Mouse (Mus musculus) heart, embryonic 15.5 days (tissue): ENCODE results near the gene Gbp3. TPM values are rescaled to one million over a fixed set of nuclear protein-coding genes. Genes with fewer than 3 reads are reported as not detected.
A peak's percentile ranks its signal among the peaks of the same experiment; 100 is the strongest.

Source experiments
- ATAC-seq: fragments of 200-750 bp; cut with Nextera tagmentation; replicated peaks from 2 replicates; pipeline ENCODE4 v1.8.0; 2017; ENCODE audit warnings: low read depth, moderate TSS enrichment; ENCODE audit not compliant: insufficient number of reproducible peaks, insufficient read depth, low FRiP score
- H3K27ac ChIP-seq: fragments of 300-500 bp; sonication (generic); 2 replicates; pipeline ENCODE4 v1.5.1; 2015; ENCODE audit warnings: mild to moderate bottlenecking, inconsistent platforms
- H3K27me3 ChIP-seq: fragments of 300-500 bp; sonication (generic); 2 replicates; pipeline ENCODE4 v1.6.1; 2015; ENCODE audit warnings: inconsistent platforms
- H3K36me3 ChIP-seq: fragments of 300-500 bp; sonication (generic); 2 replicates; pipeline ENCODE4 v1.6.1; 2015; ENCODE audit warnings: mild to moderate bottlenecking, inconsistent platforms
- H3K4me1 ChIP-seq: fragments of 300-500 bp; sonication (generic); replicated peaks from 2 replicates; pipeline ENCODE4 v1.6.1; 2015; ENCODE audit warnings: inconsistent platforms
- H3K4me2 ChIP-seq: fragments of 300-500 bp; sonication (generic); 2 replicates; pipeline ENCODE4 v1.6.1; 2015; ENCODE audit warnings: inconsistent platforms, mild to moderate bottlenecking, moderate library complexity
- H3K4me3 ChIP-seq: fragments of 300-500 bp; sonication (generic); 2 replicates; pipeline ENCODE4 v1.5.1; 2015; ENCODE audit warnings: mild to moderate bottlenecking, inconsistent platforms
- H3K9ac ChIP-seq: fragments of 300-500 bp; sonication (generic); 2 replicates; pipeline ENCODE4 v1.6.1; 2015; ENCODE audit warnings: mild to moderate bottlenecking, inconsistent platforms
- H3K9me3 ChIP-seq: fragments of 300-500 bp; sonication (generic); replicated peaks from 2 replicates; pipeline ENCODE4 v1.6.1; 2016; ENCODE audit warnings: inconsistent platforms
- WGBS: fragments of 180-500 bp; shearing (Covaris S2); methylation state at CpG from one replicate; pipeline ENCODE4 v1.1.7; 2015; ENCODE audit warnings: mixed read lengths; 5-methylcytosine and 5-hydroxymethylcytosine counted together
- polyA plus RNA-seq: library from polyadenylated mRNA; unstranded; fragments of >200 nt; fragmentation: Nextera tagmentation; extraction: Ambion mirVana; gene quantifications from 2 replicates; pipeline ENCODE4 v1.2.1, GENCODE M21; 2015

Gbp3 gene
- polyA plus RNA-seq, 1 experiment from 2014 or later: 1.8 TPM

DNA sequence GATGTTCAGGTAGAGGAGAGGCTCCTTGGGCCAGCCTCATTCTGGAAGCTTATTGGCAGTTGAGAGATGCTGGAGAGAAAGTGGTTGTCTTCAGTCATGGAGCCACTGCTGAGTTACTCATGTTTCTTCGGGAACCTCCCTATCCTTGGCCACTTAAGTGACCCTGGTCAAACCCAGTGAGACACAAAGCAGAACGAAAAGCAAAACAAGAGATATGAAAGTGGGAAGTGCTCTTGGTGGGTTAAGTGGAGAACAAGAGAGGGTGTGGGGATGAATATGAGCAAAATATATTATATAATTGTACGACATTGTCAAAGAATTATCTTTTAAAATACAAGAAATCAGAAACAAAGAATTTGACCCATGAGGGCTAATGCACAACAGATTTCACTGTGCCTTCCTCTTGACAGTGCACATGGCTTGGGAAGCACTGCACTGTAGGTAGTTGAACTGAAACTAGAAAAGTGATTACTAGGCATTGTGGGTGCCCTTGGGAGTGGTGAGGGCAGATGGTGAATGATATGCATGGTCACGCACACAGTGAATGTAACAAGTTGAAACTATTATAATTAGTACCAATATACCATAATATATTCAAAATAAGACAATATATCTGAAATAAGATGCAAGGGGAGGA, 30.7 kb downstream of the Gbp3 start:
- H3K4me2 ChIP-seq: no peak overlapping the region
- H3K4me3 ChIP-seq: no peak overlapping the region
- no peaks in the 10 kb centered on the region for H3K4me1 ChIP-seq
- H3K36me3 ChIP-seq: no peaks in the 10 kb centered on the region
- no peaks in the 10 kb centered on the region for H3K27me3 ChIP-seq
- H3K9ac ChIP-seq: no peak overlapping the region
- ATAC-seq: no peak
- WGBS: 67% methylated on average over 4 of the region's 4 CpGs
- no peaks in the 10 kb centered on the region for H3K9me3 ChIP-seq
- H3K27ac ChIP-seq: no peak overlapping the region

GRCm38 (mm10) chr3:142594547-142594946, 34.7 kb downstream of the Gbp3 start, which contains the start of gene Gbp2b:
Gene Gbp2b, plus strand, starts transcription at chr3:142594847.
- H3K4me1 ChIP-seq: no peaks in the 10 kb centered on the region
- ATAC-seq: no peak

DNA sequence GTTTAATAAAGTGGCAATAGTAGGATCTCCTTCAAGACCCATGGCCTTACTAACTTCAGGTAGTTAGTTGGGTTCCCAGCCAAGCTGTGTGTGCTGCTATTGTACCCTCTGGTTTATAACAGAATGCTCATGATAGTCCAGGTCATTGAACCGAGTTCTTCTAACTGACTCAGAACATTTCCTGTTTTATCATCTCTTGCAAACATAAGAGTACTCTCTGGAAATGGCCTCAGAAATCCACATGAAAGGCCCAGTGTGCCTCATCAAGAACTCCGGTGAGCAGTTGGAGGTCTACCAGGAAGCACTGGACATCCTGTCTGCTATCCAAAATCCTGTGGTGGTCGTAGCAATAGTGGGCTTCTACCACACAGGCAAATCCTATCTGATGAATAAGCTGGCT, 38.1 kb downstream of the Gbp3 start:
- ATAC-seq: no peak
- no peaks in the 10 kb centered on the region for H3K9me3 ChIP-seq
- no peaks in the 10 kb centered on the region for H3K27me3 ChIP-seq
- no peak overlapping the region for H3K4me3 ChIP-seq
- H3K9ac ChIP-seq: no peak overlapping the region
- no peak overlapping the region for H3K27ac ChIP-seq
- no peaks in the 10 kb centered on the region for H3K36me3 ChIP-seq
- WGBS: 66% methylated on average over 3 of the region's 3 CpGs
- no peak overlapping the region for H3K4me2 ChIP-seq
- no peaks in the 10 kb centered on the region for H3K4me1 ChIP-seq

More at GRCm38 (mm10) chr3:142594547-142594946, 34.7 kb downstream of the Gbp3 start, which contains the start of gene Gbp2b:
- H3K36me3 ChIP-seq: no peaks in the 10 kb centered on the region
- H3K27me3 ChIP-seq: no peaks in the 10 kb centered on the region
- no peak within 1 kb of the TSS for H3K27ac ChIP-seq
- WGBS: 69% methylated on average over 1 of the region's 1 CpGs
- no peak within 1 kb of the TSS for H3K9ac ChIP-seq
- no peak within 1 kb of the TSS for H3K4me2 ChIP-seq
- H3K9me3 ChIP-seq: no peaks in the 10 kb centered on the region
- H3K4me3 ChIP-seq: no peak within 1 kb of the TSS

DNA sequence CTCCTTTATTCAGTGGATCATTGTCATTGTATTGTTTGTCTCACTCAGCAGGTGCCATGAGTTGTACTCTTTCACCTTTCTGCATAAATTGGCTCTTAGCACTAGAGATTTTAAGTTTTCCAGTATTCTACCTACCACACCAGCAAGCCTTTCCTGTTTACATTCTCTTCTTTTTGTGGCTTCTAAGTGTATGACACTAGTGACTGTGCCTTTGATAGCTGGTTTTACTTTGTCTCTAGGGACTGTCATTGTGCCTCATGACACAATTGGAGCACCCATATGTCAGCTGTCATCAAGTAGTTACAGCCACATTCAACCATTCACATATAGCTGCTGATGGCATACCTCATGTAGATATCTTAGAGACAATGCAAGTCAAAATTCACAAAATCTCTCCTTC, 41.8 kb downstream of the Gbp3 start:
- ATAC-seq: no peak
- Histone ChIP-seq H3K27ac (no peak overlapping the region), H3K9me3 (no peaks in the 10 kb centered on the region), H3K27me3 (no peaks in the 10 kb centered on the region), H3K4me1 (no peaks in the 10 kb centered on the region), H3K36me3 (no peaks in the 10 kb centered on the region), H3K4me2 (no peak overlapping the region), H3K4me3 (no peak overlapping the region), H3K9ac (no peak overlapping the region)

DNA sequence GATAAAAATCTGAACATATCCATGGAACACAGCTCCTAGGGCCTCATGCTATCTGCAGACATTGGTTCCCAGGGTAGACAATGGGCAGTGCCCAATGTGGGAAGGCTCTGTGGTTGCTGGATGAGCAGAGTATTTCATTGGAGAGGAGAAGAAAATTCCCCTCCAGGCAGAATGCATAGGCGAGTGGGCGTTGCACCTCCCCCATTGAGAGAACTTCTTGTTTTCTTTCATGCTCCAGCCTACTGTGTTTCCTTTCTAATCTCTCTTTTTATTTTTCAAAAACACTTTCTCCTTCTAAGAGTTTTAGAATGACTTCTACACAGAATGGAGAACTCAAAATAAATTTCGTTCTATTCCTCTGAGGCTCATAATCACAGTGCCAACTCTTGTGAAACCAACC, 58.8 kb downstream of the Gbp3 start:
- no peak overlapping the region for H3K4me3 ChIP-seq
- H3K9me3 ChIP-seq: no peaks in the 10 kb centered on the region
- no peak overlapping the region for H3K4me2 ChIP-seq
- H3K27ac ChIP-seq: no peak overlapping the region
- ATAC-seq: no peak
- no peak overlapping the region for H3K9ac ChIP-seq
- 69% methylated on average over 3 of the region's 3 CpGs for WGBS
- peaks cover 2% of the 10 kb centered on the region; the same call in 1 of the 2 replicates for H3K4me1 ChIP-seq
- H3K36me3 ChIP-seq: no peaks in the 10 kb centered on the region
- no peaks in the 10 kb centered on the region for H3K27me3 ChIP-seq

GRCm38 (mm10) chr3:142619606-142620005, 59.8 kb downstream of the Gbp3 start:
- Histone ChIP-seq H3K27ac (no peak overlapping the region), H3K4me1 (peaks cover 2% of the 10 kb centered on the region; the same call in 1 of the 2 replicates), H3K36me3 (no peaks in the 10 kb centered on the region), H3K4me3 (no peak overlapping the region), H3K4me2 (no peak overlapping the region), H3K27me3 (no peaks in the 10 kb centered on the region), H3K9ac (no peak overlapping the region), H3K9me3 (no peaks in the 10 kb centered on the region)
- no peak for ATAC-seq
- 53% methylated on average over 1 of the region's 1 CpGs for WGBS

DNA sequence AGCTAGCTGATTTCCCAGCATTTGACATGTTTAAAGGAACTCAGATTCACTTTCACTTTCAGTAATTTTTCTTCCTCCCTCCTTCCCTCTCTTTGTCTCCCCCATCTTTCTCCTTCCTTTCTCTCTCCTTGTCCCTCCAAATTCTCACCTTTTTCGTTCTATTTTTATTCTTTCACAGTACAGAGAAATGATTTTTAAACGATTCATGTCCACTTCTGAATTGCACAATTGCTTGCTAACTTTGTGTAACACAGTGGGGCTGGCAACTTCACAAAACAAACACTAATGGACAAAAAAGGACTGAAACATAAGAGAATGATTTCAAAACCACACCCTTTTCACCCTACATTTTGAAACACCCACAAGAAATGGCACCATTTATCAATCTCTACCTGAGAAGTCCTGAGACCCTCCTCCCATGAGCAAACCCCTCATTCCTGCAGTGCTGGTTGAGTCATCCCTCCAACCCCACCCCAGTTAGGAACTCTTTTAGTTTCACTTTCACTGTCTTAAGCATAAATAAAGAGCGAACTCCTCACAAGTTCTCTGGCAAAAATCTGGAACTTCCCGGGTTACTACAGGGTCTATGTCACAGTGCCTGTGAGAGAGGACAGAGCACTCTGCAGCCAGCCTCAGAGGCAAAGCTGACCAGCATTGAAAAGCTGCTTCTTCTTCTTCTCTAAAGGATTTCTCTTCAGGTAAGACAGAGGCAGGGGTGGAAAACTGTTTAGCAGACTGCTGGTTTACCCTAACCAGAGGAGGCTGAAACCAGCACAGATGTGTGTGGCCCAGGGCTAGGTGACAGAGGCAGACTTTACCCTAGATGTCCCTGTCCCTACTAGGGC, 60.5 kb downstream of the Gbp3 start, which contains the start of gene Gbp2:
Gene Gbp2 (plus strand): TSS at position 492 of the 845 bp plus-strand sequence.
- Histone ChIP-seq H3K4me1 (peaks cover 2% of the 10 kb centered on the region; the same call in 1 of the 2 replicates), H3K4me3 (peak within 1 kb of the TSS; percentile 36), H3K9me3 (no peaks in the 10 kb centered on the region), H3K9ac (no peak within 1 kb of the TSS), H3K27ac (peak within 1 kb of the TSS; percentile 56), H3K27me3 (no peaks in the 10 kb centered on the region), H3K4me2 (peak within 1 kb of the TSS; percentile 54), H3K36me3 (no peaks in the 10 kb centered on the region)
- ATAC-seq: peak; percentile 27; the same call in 1 of the 2 replicates
- WGBS: 36% methylated on average over 4 of the region's 4 CpGs

DNA sequence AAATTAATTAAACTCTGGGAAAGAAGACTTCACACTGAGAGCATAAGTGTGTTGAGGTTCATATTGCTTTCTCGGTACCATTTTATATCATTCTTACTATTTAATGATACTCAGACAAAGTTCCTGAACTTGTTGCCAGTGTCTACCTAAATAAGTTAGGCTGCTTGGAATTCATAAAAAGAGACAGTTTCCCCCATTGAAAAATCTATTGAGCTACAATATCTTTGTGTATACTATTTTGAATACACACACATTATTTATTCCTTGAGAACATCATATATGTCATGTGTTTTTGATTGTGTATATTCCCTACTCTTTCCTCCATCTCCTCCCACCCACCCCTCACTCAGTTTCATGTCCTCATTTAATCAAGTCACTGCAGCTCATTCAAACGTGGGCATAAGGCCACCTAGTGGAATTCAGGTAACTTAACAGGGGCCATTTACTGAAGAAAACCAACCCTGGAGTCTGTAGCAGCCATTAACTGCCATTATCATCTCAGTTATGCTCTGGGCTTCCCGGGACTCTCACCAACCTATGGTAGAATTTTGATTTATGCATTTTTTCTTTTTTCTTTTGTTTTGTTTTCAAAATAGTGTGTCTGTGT, 61.2 kb downstream of the Gbp3 start:
- Histone ChIP-seq H3K27me3 (no peaks in the 10 kb centered on the region), H3K4me2 (peak overlapping the region; percentile 54), H3K27ac (peak overlapping the region; percentile 56), H3K9me3 (no peaks in the 10 kb centered on the region), H3K36me3 (no peaks in the 10 kb centered on the region), H3K4me1 (peaks cover 2% of the 10 kb centered on the region; the same call in 1 of the 2 replicates), H3K9ac (no peak overlapping the region), H3K4me3 (peak overlapping the region; percentile 36)
- WGBS: 46% methylated on average over 3 of the region's 3 CpGs
- no peak for ATAC-seq

Other genes starting within 250 kb of the Gbp3 start
- 180 and 220 TPM in 2 replicates for gene Pdlim5, start 164.3 kb upstream of the Gbp3 start, polyA plus RNA-seq
- gene Gbp5, start 66.0 kb upstream of the Gbp3 start, polyA plus RNA-seq: 0.19 and 0.20 TPM in 2 replicates
- 3.5 and 5.9 TPM in 2 replicates for gene Gbp7, start 29.7 kb upstream of the Gbp3 start, polyA plus RNA-seq
- gene Gbp2b, start 34.8 kb downstream of the Gbp3 start, polyA plus RNA-seq: not detected in 2 replicates
- 2.2 and 3.4 TPM in 2 replicates for gene Gbp2, start 60.6 kb downstream of the Gbp3 start, polyA plus RNA-seq
- gene Kyat3, start 141.0 kb downstream of the Gbp3 start, polyA plus RNA-seq: 12.2 and 13.6 TPM in 2 replicates
- 58.4 and 58.8 TPM in 2 replicates for gene Gtf2b, start 205.0 kb downstream of the Gbp3 start, polyA plus RNA-seq